In genomic region chr17:47115754-47116153, GRCm38 (mm10) we compare ENCODE assay signal across 8 mouse cellular contexts.
DNase-seq lines count a peak whose midpoint lies in the region; ATAC-seq and TF ChIP-seq lines count a peak whose summit lies in the region.

No protein-coding gene starts in this region.

- H3K9me3 ChIP-seq in liver, embryonic 11.5 days (ENCODE audit: control insufficient read depth, low read length) = no peaks in the 10 kb centered on the region

- TF ChIP-seq POLR2A in thymus, adult 2 months (IDR thresholded peaks at IDR 0.05; ENCODE audit: control insufficient read depth, extremely low read depth, insufficient read depth, low read length, poor library complexity) = no peak

- no peak overlapping the region for H3K4me2 ChIP-seq in liver, embryonic 11.5 days

- H3K4me1 ChIP-seq in liver, embryonic 11.5 days (replicated peaks; ENCODE audit: control insufficient read depth, insufficient read depth, low read length) = no peaks in the 10 kb centered on the region
- H3K4me1 ChIP-seq in thymus, adult 2 months (replicated peaks; ENCODE audit: control insufficient read depth, insufficient read depth, low read length) = no peaks in the 10 kb centered on the region

- no peak for ATAC-seq in liver, embryonic 11.5 days (replicated peaks; ENCODE audit: low FRiP score)

- WGBS in liver, embryonic 11.5 days = 45% methylated on average over 13 of the region's 13 CpGs
- WGBS in thymus, adult 2 months = 49% methylated on average over 13 of the region's 13 CpGs

- no peaks in the 10 kb centered on the region for H3K36me3 ChIP-seq in liver, embryonic 11.5 days (ENCODE audit: control insufficient read depth, insufficient read depth, low read length)
- no peaks in the 10 kb centered on the region for H3K36me3 ChIP-seq in thymus, adult 2 months (ENCODE audit: control insufficient read depth, insufficient read depth, low read length)

- H3K27me3 ChIP-seq in liver, embryonic 11.5 days (replicated peaks; ENCODE audit: control insufficient read depth, insufficient read depth, low read length) = no peaks in the 10 kb centered on the region
- H3K27me3 ChIP-seq in thymus, adult 2 months (ENCODE audit: control insufficient read depth, insufficient read depth, low read length) = no peaks in the 10 kb centered on the region

- peak; percentile 19 to 25 for DNase-seq in cerebellum, postnatal 14 days
- no peak for DNase-seq in cerebellum, adult 11 months
- DNase-seq in layer of hippocampus, adult 2 months (ENCODE audit: low spot score in 2 of 2) = peak in 1 of 2 experiments; percentile 26
- DNase-seq in layer of hippocampus, adult 9-10 months (ENCODE audit: low spot score) = no peak
- DNase-seq in adrenal gland, adult 2 months = peak; percentile 70
- peak; percentile 36 for DNase-seq in liver, embryonic 11.5 days (ENCODE audit: low spot score)
- peak; percentile 48 for DNase-seq in thymus, adult 2 months
- DNase-seq in cerebellum, adult 9-10 months = no peak

- no peak overlapping the region for H3K4me3 ChIP-seq in layer of hippocampus, adult 2 months
- H3K4me3 ChIP-seq in liver, embryonic 11.5 days (ENCODE audit: low read depth, low read length) = no peak overlapping the region
- no peak overlapping the region for H3K4me3 ChIP-seq in thymus, adult 2 months (ENCODE audit: control insufficient read depth, insufficient read depth, low read length)

- no peak overlapping the region for H3K27ac ChIP-seq in layer of hippocampus, adult 2 months
- H3K27ac ChIP-seq in liver, embryonic 11.5 days (ENCODE audit: low read depth, low read length) = no peak overlapping the region
- H3K27ac ChIP-seq in thymus, adult 2 months (ENCODE audit: control insufficient read depth, insufficient read depth, low read length) = no peak overlapping the region

- no peak overlapping the region for H3K9ac ChIP-seq in liver, embryonic 11.5 days (ENCODE audit: low read depth, low read length)

- TF ChIP-seq CTCF in layer of hippocampus, adult 2 months (conservative IDR thresholded peaks at IDR 0.05) = peak; percentile 67
- TF ChIP-seq CTCF in thymus, adult 2 months (IDR thresholded peaks at IDR 0.05; ENCODE audit: borderline replicate concordance, control insufficient read depth, extremely low read depth, insufficient read depth, low read length, poor library complexity) = peak; percentile 78

Comparison
In these comparisons a context has a peak if more than half of its experiments do, and no peak if none do; other contexts are left out.
1. DNase-seq: peak in cerebellum, postnatal 14 days (2 of 2), adrenal gland, adult 2 months (single experiment), liver, embryonic 11.5 days (single experiment) and thymus, adult 2 months (single experiment); none in cerebellum, adult 11 months (single experiment), layer of hippocampus, adult 9-10 months (single experiment) and cerebellum, adult 9-10 months (single experiment).